Mouse (Mus musculus) cerebellum, adult 2 months (tissue): ENCODE results near the gene Pdia4.
"Not testable (repeated sequence)": the region's sequence is repeated elsewhere in the genome, so short reads cannot be mapped to it uniquely, and the experiment has no call there.

ENCODE experiments used
- CTCF ChIP-seq: fragments of 200-500 bp; IDR thresholded peaks from 2 replicates; pipeline ENCODE4 v1.5.1; 2011; ENCODE audit warnings: low read depth, mild to moderate bottlenecking, control low read depth, low read length, moderate library complexity, borderline replicate concordance; ENCODE audit not compliant: insufficient read depth
- POLR2A ChIP-seq: fragments of 200-500 bp; IDR thresholded peaks from 2 replicates; pipeline ENCODE4 v1.6.1; 2011; ENCODE audit warnings: low read length, control low read depth, borderline replicate concordance; ENCODE audit not compliant: insufficient read depth

DNA sequence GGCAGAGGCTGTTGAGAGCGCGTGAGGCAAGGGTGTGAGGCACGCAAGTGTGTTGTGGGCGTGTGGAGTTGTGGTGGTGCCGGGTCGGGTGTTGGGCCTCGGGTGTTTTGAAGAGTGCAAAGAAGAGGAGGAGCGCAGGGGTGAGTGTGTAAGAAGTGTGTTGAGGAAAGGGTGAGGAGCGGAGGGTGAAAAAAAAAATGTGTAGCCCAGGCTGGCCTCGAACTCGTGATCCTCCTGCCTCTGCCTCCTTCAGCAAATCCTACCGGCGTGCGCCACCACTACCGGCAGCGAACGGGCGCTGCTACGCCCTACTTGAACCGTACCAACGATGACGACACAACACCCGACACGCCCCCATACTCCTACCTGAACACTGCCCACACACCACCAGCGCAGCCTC is 64.9 kb downstream of the Pdia4 start:
- not testable (repeated sequence) for TF ChIP-seq CTCF, POLR2A
